Mouse (Mus musculus) thymus, adult 18-20 months (tissue): ENCODE data around the gene Kcnk7.
"Not testable (repeated sequence)": the region's sequence is repeated elsewhere in the genome, so short reads cannot be mapped to it uniquely, and the experiment has no call there.

ENCODE experiments used
- DNase-seq, 2 experiments: peaks; one replicate each; pipeline ENCODE4 v3.0.0; 2022; ENCODE audit warnings: mixed read lengths in 2 of 2

Kcnk7 gene

GRCm38 (mm10) chr19:5704163-5704800 lies at the start of gene Kcnk7:
Gene Kcnk7 (plus strand): TSS chr19:5704367.
- DNase-seq = no peak

- DNase-seq = no peak
Observed at GRCm38 (mm10) chr19:5654720-5655298, 49.4 kb upstream of the Kcnk7 start.

GRCm38 (mm10) chr19:5660942-5661751 lies 43.0 kb upstream of the Kcnk7 start:
- peak; percentile 56 to 73 for DNase-seq

- DNase-seq = peak; percentile 41 to 65
Observed at GRCm38 (mm10) chr19:5662310-5662709, 41.9 kb upstream of the Kcnk7 start.

GRCm38 (mm10) chr19:5662981-5663913 lies 40.9 kb upstream of the Kcnk7 start, which contains the start of gene Sipa1:
Gene Sipa1 (minus strand): TSS chr19:5663707.
- DNase-seq = peak; percentile 94 to 95

GRCm38 (mm10) chr19:5664669-5665257 lies 39.4 kb upstream of the Kcnk7 start:
- no peak for DNase-seq

GRCm38 (mm10) chr19:5665465-5665864 lies 38.7 kb upstream of the Kcnk7 start:
- DNase-seq = no peak

GRCm38 (mm10) chr19:5666386-5666785 lies 37.8 kb upstream of the Kcnk7 start:
- DNase-seq = no peak

GRCm38 (mm10) chr19:5668372-5668771 lies 35.8 kb upstream of the Kcnk7 start:
- DNase-seq = no peak

- DNase-seq = no peak
Observed at GRCm38 (mm10) chr19:5680432-5680831, 23.7 kb upstream of the Kcnk7 start.

- DNase-seq = no peak
Observed at GRCm38 (mm10) chr19:5684236-5684635, 19.9 kb upstream of the Kcnk7 start.

- no peak for DNase-seq
Observed at GRCm38 (mm10) chr19:5684985-5685384, 19.2 kb upstream of the Kcnk7 start.

- DNase-seq = no peak
Observed at GRCm38 (mm10) chr19:5685431-5685830, 18.7 kb upstream of the Kcnk7 start.

- DNase-seq = no peak
Observed at GRCm38 (mm10) chr19:5685861-5686260, 18.3 kb upstream of the Kcnk7 start.

- DNase-seq = no peak
Observed at GRCm38 (mm10) chr19:5686437-5686836, 17.7 kb upstream of the Kcnk7 start.

- DNase-seq = not testable (repeated sequence)
Observed at GRCm38 (mm10) chr19:5686954-5687353, 17.2 kb upstream of the Kcnk7 start.

GRCm38 (mm10) chr19:5687738-5688137 lies 16.4 kb upstream of the Kcnk7 start:
- no peak for DNase-seq

- peak; percentile 97 to 98 for DNase-seq
Observed at GRCm38 (mm10) chr19:5688200-5689087, 15.7 kb upstream of the Kcnk7 start, which contains the start of the genes Map3k11 and Pcnx3. Gene Map3k11 (plus strand): TSS chr19:5688742. Gene Pcnx3 (minus strand): TSS chr19:5688908.

GRCm38 (mm10) chr19:5689088-5689428 lies 15.1 kb upstream of the Kcnk7 start:
- DNase-seq = no peak

GRCm38 (mm10) chr19:5689565-5690342 lies 14.4 kb upstream of the Kcnk7 start:
- DNase-seq = peak; percentile 92 to 94
